Mouse (Mus musculus): ENCODE measurements around the gene Stk11. TPM values are rescaled to one million over a fixed set of nuclear protein-coding genes. Genes with fewer than 3 reads are reported as not detected.

The Stk11 gene
- polyA plus RNA-seq (2014; fragmentation: Nextera tagmentation; extraction: Ambion mirVana) = 23.6 and 27.1 TPM in 2 replicates

DNA sequence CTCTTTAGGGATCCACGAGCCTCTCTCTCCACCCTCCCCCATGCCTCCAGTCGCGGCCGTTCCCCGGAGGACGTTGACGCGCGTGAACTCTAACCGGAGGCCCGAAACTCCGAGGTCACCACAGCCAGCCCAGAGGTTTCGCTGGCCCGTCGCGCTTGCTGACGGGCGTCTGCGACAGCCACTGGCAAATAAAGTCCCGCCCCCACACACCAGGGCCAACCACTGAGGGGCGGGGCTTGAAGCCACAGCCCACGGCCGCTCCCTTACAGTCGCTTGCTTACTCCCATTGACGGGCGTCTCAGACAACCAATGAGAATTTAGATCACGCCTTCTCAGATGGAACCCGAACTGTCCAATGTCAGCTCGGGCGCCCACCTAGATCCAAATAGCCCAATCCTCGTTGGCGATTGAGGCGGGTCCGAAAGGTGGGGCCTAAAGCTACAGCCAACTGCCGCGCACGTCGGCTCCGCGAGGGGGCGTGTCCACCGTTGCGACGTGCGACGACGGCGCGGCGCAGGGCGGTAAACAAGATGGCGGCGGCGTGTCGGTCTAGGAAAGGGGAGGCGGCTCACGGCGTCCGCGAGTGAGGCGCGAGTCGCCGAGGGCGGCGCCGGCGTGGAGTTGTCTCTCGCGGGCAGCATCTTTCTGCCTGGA, at the start of gene Stk11:
TSS of gene Stk11 (plus strand) at position 514 of the 654 bp plus-strand sequence.
- Histone ChIP-seq H3K27ac (replicated peaks; ENCODE audit: low read depth, low read length) (peak within 1 kb of the TSS; percentile 64), H3K4me3 (ENCODE audit: low read depth, low read length) (peak within 1 kb of the TSS; percentile 85), H3K36me3 (ENCODE audit: control insufficient read depth, insufficient read depth, low read length) (peaks cover 7% of the 10 kb centered on the region), H3K4me1 (ENCODE audit: control insufficient read depth, insufficient read depth, low read length) (peaks cover 14% of the 10 kb centered on the region), H3K4me2 (ENCODE audit: low read depth, severe bottlenecking) (peak within 1 kb of the TSS; percentile 89), H3K27me3 (ENCODE audit: control insufficient read depth, insufficient read depth, low read length) (no peaks in the 10 kb centered on the region), H3K9me3 (ENCODE audit: control insufficient read depth, low read length) (no peaks in the 10 kb centered on the region), H3K9ac (ENCODE audit: low read length) (peak within 1 kb of the TSS; percentile 92)
- under 1% methylated on average over 70 of the region's 70 CpGs for WGBS
- DNase-seq (ENCODE audit: low spot score) (peak; percentile 100), ATAC-seq (ENCODE audit: insufficient number of reproducible peaks, low FRiP score, low TSS enrichment, low read depth) (peak; percentile 97)

DNA sequence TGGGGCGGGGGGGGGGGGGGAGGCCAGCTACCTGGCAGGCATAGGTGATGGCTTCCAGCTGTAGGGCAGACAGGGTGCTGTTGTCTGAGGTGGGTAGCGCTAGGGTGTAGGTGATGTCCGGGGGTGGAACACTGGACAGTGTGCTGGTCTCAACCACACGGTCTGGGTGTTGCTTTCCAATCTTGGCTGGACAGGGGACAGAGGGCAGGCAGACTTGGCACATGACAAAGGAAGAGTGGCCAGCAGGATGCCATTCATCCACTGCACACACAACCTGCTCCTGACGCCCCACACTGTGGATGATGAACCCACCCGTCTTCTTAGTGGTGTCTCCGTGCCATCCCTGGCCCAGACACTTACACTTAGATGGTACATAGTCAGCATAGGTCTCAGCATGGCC, 46.4 kb upstream of the Stk11 start:
- Histone ChIP-seq H3K27me3 (ENCODE audit: control insufficient read depth, insufficient read depth, low read length) (no peaks in the 10 kb centered on the region), H3K9ac (ENCODE audit: low read length) (no peak overlapping the region), H3K36me3 (ENCODE audit: control insufficient read depth, insufficient read depth, low read length) (no peaks in the 10 kb centered on the region; the same call in 1 of the 2 replicates), H3K27ac (replicated peaks; ENCODE audit: low read depth, low read length) (no peak overlapping the region), H3K9me3 (ENCODE audit: control insufficient read depth, low read length) (no peaks in the 10 kb centered on the region), H3K4me2 (ENCODE audit: low read depth, severe bottlenecking) (no peak overlapping the region), H3K4me3 (ENCODE audit: low read depth, low read length) (no peak overlapping the region), H3K4me1 (ENCODE audit: control insufficient read depth, insufficient read depth, low read length) (peaks cover 6% of the 10 kb centered on the region; the same call in 1 of the 2 replicates)
- ATAC-seq (ENCODE audit: insufficient number of reproducible peaks, low FRiP score, low TSS enrichment, low read depth) (no peak), DNase-seq (ENCODE audit: low spot score) (no peak)
- WGBS = 96% methylated on average over 6 of the region's 7 CpGs

DNA sequence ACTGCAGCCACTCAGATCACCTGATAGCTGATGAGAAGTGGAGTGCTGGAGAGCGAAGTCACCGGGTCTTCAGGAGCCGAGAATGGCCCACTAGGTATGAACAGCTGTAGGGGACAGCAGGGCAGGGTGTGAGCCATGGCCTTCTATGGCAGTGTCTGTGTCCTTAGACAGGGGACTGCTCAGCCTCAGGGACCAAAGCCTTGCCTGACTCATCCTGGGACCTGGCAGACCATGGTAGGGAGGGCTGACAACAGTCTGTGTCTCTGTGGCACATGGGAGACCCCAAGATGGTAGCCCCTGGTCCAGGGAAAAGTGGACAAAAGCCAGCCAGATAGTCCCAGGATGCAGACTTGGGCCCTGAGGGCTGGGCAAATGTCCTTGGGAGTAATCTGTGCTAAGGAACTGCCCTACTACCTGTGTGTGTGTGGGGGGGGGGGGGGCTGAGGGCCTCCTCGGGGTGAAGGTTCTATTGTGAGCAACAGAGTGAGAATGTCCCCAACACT, 45.6 kb upstream of the Stk11 start:
- no peak for ATAC-seq (ENCODE audit: insufficient number of reproducible peaks, low FRiP score, low TSS enrichment, low read depth)
- Histone ChIP-seq H3K9ac (ENCODE audit: low read length) (no peak overlapping the region), H3K4me1 (ENCODE audit: control insufficient read depth, insufficient read depth, low read length) (peaks cover 8% of the 10 kb centered on the region), H3K9me3 (ENCODE audit: control insufficient read depth, low read length) (no peaks in the 10 kb centered on the region), H3K4me2 (ENCODE audit: low read depth, severe bottlenecking) (no peak overlapping the region), H3K4me3 (ENCODE audit: low read depth, low read length) (no peak overlapping the region), H3K27me3 (ENCODE audit: control insufficient read depth, insufficient read depth, low read length) (no peaks in the 10 kb centered on the region), H3K36me3 (ENCODE audit: control insufficient read depth, insufficient read depth, low read length) (no peaks in the 10 kb centered on the region; the same call in 1 of the 2 replicates), H3K27ac (replicated peaks; ENCODE audit: low read depth, low read length) (no peak overlapping the region)
- no peak for DNase-seq (ENCODE audit: low spot score)
- 92% methylated on average over 3 of the region's 4 CpGs for whole genome bisulfite sequencing

DNA sequence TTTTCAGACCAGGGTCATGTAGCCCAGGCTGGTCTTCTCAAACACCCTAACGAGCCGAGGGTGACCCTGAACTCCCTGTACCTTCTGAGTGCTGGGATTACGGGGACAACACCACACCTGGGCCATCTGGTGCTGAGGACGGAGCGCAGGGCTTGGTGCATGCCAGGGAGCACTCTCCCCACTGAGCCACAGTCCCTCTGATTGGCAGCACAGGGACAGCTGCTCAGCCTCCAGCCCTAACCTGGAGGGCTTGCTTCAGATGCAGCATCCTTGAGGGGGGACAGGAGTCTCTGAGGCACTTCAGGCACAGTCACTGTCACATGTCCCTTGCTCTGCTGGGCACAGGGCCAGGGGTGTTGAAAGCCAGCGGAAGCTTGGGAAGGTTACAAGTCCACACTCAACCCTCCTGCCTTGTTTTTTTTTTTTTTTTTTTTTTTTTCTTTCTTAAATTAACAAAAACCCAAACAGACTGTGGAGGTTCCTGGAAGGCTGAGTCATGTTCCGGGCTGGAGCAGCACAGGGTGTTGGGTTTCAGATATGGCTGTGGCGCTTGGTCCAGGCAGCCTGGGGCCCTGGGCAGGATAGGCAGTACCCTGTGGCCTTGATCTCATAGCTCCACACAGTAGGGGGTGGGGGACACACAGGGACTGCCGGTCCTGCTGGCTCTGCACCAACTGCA, 44.6 kb upstream of the Stk11 start:
- Histone ChIP-seq H3K9me3 (ENCODE audit: control insufficient read depth, low read length) (no peaks in the 10 kb centered on the region), H3K4me1 (ENCODE audit: control insufficient read depth, insufficient read depth, low read length) (peaks cover 15% of the 10 kb centered on the region), H3K9ac (ENCODE audit: low read length) (0 out of 2 replicates have a peak overlapping the region, but pooled peaks have one; percentile 27)

DNA sequence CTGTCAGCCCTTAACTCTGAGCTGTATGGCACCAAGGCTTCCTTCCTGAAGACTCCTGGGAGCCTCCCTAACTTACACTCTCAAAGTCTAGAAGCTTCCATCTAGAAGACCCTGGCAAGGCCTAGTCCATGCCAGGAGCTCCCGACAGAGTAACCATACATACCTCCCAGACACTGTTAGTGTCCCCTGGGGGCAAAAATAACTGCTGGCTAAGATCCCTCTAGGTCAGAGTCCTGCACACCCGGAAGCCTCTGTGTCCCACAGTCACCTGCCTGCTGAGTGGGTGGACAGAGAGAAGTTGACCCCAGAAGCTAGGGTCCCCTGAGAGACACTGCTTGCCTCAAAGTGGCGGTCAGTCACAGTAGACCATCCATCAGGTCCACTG, 44.1 kb upstream of the Stk11 start:
- Histone ChIP-seq H3K4me3 (ENCODE audit: low read depth, low read length) (no peak overlapping the region), H3K36me3 (ENCODE audit: control insufficient read depth, insufficient read depth, low read length) (no peaks in the 10 kb centered on the region; the same call in 1 of the 2 replicates), H3K9me3 (ENCODE audit: control insufficient read depth, low read length) (no peaks in the 10 kb centered on the region), H3K27ac (replicated peaks; ENCODE audit: low read depth, low read length) (peak overlapping the region; percentile 62), H3K4me2 (ENCODE audit: low read depth, severe bottlenecking) (no peak overlapping the region), H3K4me1 (ENCODE audit: control insufficient read depth, insufficient read depth, low read length) (peaks cover 15% of the 10 kb centered on the region), H3K9ac (ENCODE audit: low read length) (0 out of 2 replicates have a peak overlapping the region, but pooled peaks have one; percentile 27), H3K27me3 (ENCODE audit: control insufficient read depth, insufficient read depth, low read length) (no peaks in the 10 kb centered on the region)
- 76% methylated on average over 3 of the region's 3 CpGs for WGBS
- ATAC-seq (ENCODE audit: insufficient number of reproducible peaks, low FRiP score, low TSS enrichment, low read depth) (no peak), DNase-seq (ENCODE audit: low spot score) (no peak)

More for the DNA sequence above, 44.6 kb upstream of the Stk11 start:
- Histone ChIP-seq H3K4me2 (ENCODE audit: low read depth, severe bottlenecking) (no peak overlapping the region), H3K27me3 (ENCODE audit: control insufficient read depth, insufficient read depth, low read length) (no peaks in the 10 kb centered on the region), H3K27ac (replicated peaks; ENCODE audit: low read depth, low read length) (peak overlapping the region; percentile 62), H3K36me3 (ENCODE audit: control insufficient read depth, insufficient read depth, low read length) (no peaks in the 10 kb centered on the region; the same call in 1 of the 2 replicates), H3K4me3 (ENCODE audit: low read depth, low read length) (no peak overlapping the region)
- ATAC-seq (ENCODE audit: insufficient number of reproducible peaks, low FRiP score, low TSS enrichment, low read depth) (no peak), DNase-seq (ENCODE audit: low spot score) (no peak)
- 56% methylated on average over 9 of the region's 9 CpGs for WGBS

DNA sequence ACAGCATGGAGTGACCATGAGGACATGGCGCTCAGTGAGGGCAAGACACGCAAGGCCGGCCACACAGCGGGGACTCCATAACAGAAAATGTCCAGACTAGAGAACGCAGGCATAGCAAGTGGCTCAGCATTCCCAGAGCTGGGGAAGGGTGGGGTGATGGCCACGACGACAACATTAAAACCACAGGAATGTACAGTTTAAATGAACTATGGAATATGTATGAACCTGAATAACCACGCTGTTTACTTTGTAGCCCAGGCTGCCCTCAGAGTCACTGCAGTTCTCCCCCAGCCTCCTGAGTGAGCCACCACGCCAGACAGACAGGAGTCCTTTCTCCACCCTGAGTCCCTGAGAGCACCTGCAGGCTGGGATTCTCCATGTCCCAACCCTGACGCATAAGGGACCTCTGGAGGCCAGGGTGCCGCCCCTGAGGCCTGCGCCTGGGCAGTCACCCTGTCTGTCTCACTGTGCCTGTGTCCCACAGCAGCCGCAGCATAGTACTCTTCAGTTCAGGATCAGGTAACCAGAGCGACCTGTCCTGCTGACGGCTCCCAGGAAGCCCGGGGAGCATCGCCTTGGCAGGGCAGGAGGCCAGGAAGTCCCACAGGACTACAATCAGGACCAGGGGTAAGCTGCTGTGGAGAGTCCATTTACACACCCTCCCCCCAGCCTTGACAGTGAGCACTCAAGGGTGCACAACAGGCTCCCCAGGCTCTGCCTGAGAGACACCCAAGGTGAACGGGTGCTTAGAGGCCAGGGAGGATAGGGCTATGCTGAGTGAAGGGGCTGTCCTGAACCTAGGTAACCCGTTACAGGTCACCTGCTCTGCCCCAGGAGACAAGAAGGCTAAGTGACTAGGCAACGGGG, 42.7 kb upstream of the Stk11 start:
- no peak for DNase-seq (ENCODE audit: low spot score)
- H3K4me2 ChIP-seq (ENCODE audit: low read depth, severe bottlenecking) = no peak overlapping the region
- H3K9me3 ChIP-seq (ENCODE audit: control insufficient read depth, low read length) = no peaks in the 10 kb centered on the region
- H3K27me3 ChIP-seq (ENCODE audit: control insufficient read depth, insufficient read depth, low read length) = no peaks in the 10 kb centered on the region
- H3K27ac ChIP-seq (replicated peaks; ENCODE audit: low read depth, low read length) = no peak overlapping the region
- H3K4me1 ChIP-seq (ENCODE audit: control insufficient read depth, insufficient read depth, low read length) = peaks cover 15% of the 10 kb centered on the region
- 86% methylated on average over 20 of the region's 20 CpGs for WGBS
- ATAC-seq (ENCODE audit: insufficient number of reproducible peaks, low FRiP score, low TSS enrichment, low read depth) = no peak
- no peak overlapping the region for H3K4me3 ChIP-seq (ENCODE audit: low read depth, low read length)
- H3K9ac ChIP-seq (ENCODE audit: low read length) = no peak overlapping the region
- no peaks in the 10 kb centered on the region; the same call in 1 of the 2 replicates for H3K36me3 ChIP-seq (ENCODE audit: control insufficient read depth, insufficient read depth, low read length)

DNA sequence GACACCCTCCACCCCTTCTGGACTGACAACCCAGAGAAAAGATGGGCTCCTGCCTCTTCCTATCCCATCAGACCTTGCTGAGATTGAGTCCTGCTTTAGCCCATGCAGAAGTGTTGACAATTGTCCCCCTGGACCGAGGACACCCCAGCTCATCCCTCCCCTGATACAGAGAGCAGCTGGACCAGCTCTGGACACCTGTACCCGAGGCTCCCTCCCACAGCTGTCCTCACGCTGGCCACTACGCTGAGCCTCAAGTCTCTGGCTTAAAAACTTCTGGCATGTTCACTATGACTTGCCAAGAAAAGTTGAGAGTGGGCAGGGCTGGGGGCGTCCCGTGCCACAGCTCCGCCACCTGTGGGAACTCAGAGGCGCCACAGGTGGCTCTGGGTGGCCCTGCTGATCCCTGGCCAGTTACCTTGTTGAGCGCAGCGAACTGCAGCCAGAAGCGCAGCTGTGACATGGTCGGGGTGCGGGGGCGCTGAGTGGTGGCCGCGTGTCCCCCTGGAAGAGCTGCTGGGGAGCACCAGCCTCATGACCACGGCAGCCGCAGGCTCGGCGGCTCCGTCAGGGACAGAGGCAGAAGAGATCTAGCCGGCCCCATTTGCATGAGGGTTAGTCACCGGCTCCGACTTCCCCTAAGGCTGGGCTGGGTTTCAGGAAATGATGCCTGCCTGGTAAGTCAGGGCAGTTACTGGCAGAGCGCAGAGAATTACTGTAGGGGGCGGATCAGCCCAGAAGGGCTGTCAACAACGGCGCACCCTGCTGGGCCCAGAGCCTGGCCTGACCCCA, 40.6 kb upstream of the Stk11 start:
- DNase-seq (ENCODE audit: low spot score) = peak; percentile 44
- H3K27me3 ChIP-seq (ENCODE audit: control insufficient read depth, insufficient read depth, low read length) = no peaks in the 10 kb centered on the region
- H3K9ac ChIP-seq (ENCODE audit: low read length) = peak overlapping the region; percentile 43
- peaks cover 15% of the 10 kb centered on the region for H3K4me1 ChIP-seq (ENCODE audit: control insufficient read depth, insufficient read depth, low read length)
- WGBS = 15% methylated on average over 28 of the region's 28 CpGs
- peaks cover 3% of the 10 kb centered on the region for H3K36me3 ChIP-seq (ENCODE audit: control insufficient read depth, insufficient read depth, low read length)
- peak overlapping the region; percentile 31 for H3K4me2 ChIP-seq (ENCODE audit: low read depth, severe bottlenecking)
- no peak overlapping the region; the same call in 1 of the 2 replicates for H3K4me3 ChIP-seq (ENCODE audit: low read depth, low read length)
- no peaks in the 10 kb centered on the region for H3K9me3 ChIP-seq (ENCODE audit: control insufficient read depth, low read length)
- ATAC-seq (ENCODE audit: insufficient number of reproducible peaks, low FRiP score, low TSS enrichment, low read depth) = no peak
- no peak overlapping the region for H3K27ac ChIP-seq (replicated peaks; ENCODE audit: low read depth, low read length)

Measured in limb, embryonic 11.5 days (tissue).